Mouse (Mus musculus) cerebellum, adult 11-12 months (tissue): ENCODE results near the gene C3.

Source experiments
- DNase-seq: peaks from one replicate; pipeline ENCODE4 v3.0.0; 2022

Gene C3

DNA sequence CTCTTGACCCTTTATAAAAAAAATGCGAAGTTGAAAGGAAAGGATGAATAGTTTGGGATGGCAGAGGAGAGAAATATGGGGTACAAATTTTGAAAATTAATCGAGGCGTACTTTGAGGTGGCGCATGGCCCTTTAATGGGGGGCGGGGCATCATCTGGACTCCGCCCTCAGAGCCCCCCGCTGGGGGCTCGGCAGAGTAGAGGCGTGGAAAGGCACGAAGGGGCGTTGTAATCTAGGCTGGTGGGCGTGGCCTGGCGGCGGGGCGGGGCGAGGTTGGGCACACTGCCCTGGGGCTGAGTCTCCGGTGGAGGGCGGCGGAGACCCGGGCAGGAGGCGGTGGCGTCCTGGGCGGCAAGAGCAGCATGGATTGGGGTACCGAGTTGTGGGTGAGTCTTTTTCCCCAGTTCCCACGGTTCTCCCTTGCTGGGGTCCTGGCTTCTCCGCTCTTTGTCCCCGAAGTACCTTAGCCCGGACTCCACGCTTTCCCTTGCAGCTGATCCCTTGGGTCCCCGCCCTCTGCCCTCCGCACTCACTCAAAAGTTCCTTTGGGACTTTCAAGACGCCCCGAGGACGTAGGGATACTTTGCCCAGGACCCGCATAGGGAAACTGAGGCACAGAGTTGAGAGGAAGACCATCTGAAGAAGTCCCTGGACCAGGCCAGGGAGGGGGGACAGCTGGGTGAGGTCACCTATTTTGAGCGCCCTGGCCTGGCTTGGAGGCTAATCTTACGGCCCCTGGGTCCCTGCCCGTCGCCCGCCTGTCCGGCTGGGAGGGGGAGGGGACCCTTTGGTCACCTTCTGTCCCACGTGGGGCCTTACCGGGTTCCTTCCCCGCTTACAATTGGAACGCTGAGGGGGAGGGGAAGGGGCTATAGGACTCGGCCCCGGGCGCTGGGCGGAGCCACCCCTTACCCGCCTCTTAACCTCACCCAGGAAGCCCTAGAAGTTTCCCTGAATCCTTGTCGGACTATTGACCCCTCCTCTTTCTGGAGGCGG, 21.5 kb upstream of the C3 start, which contains the start of gene Trip10:
Gene Trip10, plus strand, starts transcription at position 270 of the 996 bp plus-strand sequence.
- DNase-seq = peak; percentile 86

DNA sequence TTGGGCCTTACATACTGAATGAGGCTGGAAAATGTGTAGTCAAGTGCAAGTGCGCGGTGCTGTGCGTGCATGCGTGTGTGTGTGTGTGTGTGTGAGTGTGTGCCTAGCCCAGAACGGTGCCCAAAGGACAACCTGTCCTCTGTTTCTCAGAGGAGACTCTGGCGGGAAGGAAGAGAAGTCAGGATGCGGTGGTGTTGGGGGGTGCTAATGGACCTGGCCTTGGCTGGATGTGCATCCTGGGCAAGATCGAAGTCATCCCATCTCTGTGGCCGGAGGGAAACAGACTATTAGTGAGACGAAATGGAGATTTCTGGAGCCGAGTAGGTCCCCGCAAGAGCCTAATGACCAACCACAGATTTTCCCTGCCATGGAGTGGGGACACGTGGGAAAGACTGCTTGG, 20.8 kb upstream of the C3 start:
- peak; percentile 70 for DNase-seq

DNA sequence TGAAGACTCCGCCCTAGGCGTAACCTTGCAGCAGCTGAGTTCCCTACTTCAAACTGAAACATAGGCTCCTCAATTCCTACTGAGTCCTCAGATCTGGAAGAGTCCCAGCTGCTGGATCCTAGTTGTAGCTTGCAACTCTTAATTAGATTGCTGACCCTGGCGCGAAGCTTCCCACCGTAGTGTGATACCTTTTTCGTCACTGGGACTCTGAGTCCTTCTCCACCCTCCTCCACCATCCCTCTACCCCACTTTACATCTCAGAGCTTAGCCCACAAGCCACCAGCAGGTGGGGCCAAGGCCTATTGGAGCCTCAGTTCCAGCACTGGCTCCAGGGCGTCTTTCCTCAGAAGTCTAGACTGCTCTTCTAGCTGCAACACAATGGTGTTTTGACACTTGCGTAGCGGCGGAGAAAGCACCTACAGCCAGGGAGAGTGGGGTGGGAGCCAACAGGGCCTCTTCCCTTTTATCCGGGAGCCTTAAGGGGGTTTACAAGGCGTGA, 20.3 kb upstream of the C3 start, which contains the start of gene Gpr108:
Gene Gpr108, minus strand, starts transcription at position 246 of the 499 bp plus-strand sequence.
- peak; percentile 91 for DNase-seq

DNA sequence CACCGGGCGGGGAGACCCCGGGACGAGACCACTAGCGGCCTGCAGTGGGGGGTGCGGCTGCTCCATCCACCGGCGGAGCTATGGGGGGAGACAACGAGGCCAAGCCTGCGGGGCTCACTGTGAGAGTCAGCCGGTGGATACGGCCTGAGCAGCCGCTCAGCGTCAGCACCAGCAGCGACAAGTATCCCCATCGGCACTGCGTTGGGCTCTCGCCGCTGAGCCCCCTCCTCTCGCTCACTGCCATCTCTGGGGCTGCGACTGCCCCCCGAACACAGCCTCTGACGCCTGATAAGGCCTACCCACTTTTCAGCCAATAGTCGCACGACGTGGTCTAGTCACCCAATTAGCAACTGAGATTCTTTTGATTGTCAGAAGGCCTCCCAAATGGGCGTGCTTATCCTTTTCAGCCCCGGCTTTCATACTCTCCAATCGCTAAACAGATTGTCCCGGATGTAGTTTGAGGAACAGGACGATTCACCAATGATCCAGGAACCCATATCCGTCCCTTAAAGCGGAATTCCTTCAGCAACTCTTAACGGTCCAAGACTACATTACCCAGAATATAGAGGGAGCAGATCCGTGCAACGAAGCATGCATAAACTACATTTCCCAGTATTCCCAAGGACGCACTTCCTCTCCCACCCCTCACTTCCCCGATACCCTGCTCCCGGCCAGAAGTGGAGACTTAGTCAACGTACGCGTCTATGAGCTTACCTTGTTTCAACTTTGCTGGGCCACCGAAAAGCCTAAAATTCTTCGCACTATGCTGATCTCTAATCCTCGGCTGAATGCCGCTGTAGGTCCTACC, 19.7 kb upstream of the C3 start:
- DNase-seq = peak; percentile 97

DNA sequence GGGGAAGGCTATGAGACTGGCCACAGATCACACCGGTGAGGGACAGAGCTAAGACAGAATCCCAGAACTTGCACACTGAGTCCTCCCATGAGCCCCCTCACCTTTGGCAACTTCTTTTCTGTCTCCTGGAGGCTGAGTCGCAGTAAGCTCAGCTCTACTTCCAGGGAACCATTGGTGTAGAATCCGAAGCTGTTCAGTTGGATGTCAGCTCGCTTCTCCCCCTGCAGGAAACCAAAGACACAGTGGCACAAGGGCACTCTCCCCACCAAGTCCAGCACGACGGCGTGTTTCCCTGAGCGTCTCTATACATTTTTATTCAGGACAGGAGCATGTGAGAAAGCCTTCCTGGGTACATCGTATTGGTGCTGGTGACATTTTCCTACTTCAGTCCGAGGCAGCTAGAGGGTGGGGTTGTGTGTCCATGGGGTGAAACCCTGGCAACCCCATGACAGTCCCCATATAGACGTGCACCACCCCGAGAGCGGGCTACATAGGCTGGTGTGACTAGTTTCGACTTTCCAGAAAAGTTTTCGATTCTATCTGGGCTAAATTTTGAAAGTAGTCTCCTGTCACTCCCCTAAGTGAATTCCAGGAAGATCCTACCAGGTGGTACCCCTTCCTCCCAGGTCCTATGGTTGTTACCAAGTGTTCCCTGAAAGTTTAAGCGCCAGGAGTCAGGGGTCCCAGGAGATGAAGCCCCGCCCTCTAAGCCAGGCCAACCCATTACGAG, 18.9 kb upstream of the C3 start:
- DNase-seq = peak; percentile 60

DNA sequence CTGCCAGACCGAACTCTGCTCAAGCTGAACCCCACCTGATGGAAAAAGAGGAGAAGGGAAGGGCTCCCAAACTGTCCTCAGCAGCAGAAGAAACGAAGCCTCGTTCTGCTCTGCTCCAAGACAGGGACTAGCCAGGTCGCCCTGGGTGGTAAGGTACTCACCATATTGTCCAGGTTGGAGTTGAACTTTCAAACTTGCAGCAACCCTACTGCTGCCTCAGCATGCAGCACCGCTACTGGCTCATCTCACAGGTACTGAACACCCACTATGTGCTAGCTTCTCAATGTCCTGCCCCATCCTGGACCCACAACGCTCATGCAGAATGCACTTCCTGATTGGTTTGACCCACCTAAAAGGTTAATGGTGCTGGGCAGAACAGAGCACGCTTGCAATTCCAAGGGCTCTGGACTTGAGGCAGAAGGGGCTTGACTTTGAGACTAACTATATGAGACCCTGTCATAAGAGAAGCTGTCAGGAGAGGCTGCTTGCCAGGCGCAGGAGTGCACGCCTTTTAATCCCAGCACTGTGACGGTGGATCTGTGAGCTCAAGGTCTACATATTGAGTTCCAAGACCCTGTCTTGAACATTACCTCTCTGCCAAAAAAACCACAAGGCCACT, 17.5 kb upstream of the C3 start:
- DNase-seq = peak; percentile 53

DNA sequence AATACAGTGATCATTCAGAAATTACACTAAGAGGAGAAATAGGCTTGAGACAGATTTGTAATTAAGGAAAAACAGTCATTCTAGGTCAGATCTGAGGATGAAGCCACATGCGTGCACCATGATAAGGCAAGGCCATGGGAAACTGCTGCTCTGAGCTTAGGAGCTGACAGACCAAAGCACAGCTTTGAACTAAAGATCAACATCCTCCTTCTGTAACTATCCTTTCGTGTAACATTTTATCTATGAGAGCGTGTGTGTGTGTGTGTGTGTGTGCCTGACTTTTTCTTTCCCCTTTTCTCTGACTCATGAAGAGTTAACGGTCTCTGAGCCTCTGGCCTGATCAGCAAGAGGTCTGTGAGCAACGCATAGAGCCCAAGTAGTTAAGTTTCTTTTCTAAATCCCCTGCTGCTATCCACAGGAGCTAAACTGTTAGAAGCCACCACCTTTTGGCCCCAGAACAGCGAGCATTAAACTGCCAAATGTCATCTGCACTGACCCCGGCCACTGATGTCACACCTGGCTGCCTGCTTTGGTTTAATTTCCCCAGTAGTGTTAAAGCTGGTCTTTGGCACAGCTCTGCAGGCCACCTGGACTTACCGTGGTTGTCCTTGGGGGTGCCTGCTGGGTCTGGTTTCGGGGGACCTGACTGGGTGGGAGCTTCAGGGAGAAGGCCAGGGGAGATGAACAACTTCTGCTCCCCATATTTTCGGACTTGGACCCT, 15.9 kb upstream of the C3 start:
- no peak for DNase-seq

DNA sequence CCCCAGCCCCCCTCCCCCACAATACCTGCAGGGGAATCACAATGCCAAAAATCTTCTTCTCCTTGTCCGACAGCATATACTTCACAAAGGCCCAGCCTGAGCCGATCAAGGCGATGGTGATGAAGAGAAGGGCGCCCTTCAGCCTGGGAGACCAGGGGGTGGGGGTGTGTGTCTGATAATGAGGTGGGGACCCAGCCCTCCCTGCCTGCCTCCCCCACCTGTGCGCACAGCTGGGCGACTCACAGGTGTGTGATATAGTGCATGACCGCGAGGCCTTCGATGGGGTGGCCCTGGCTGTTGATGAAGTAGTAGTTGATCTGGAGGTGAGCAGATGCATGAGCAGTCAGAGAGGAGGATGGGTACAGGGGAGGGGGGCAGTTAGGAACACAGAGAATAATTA, 9.2 kb upstream of the C3 start:
- DNase-seq = no peak

DNA sequence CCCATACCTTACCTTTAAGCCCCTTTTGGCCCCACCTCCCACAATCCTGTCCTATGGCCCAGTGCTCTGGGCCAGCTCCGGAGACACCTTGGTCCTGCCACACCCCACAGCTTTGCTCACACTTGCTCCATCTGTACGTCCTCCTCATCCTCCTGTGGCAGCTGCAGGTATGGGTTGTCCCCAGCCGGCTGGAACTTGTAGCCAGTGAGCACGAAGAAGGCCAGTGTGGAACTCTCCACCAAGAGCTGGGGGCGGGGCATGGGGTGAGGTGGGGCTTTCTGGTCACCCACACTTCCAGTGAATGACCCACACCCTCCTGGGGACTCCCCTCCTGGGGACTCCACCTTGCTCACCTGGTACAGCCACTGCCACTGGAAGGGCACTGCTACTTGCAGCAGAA, 7.9 kb upstream of the C3 start:
- DNase-seq = no peak

DNA sequence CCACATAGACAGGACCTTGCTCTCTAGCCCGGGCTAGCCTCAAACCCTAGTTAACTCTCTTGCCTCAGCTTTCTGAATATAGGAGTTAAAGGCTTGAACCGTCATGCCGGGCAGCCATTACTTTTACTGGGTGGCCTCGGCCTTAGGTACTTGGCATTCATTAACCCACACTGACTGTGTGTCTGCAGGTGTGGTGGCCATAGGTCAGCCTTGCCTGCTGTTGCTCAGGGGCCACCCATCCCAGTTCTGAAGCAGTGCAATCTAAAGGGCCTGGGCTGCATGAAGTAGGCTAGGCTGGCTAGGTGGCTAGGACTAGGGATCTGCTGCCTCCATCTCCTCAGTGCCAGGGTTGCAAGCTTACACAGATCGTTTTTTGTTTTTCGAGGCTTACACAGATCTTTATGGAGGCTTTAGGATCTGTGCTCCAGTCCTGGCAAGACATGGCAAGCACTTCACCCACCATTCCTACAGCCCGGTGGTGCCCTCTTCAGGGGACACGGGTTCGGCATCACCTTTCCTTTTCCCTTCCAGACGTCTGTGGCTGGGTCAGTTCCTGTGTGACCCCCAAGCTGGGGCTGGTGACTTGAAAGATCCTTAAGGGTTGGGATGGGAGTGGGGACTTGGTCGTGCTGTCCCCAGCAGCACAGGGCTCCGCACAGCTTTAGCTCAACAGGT, 6.5 kb upstream of the C3 start:
- DNase-seq = no peak

DNA sequence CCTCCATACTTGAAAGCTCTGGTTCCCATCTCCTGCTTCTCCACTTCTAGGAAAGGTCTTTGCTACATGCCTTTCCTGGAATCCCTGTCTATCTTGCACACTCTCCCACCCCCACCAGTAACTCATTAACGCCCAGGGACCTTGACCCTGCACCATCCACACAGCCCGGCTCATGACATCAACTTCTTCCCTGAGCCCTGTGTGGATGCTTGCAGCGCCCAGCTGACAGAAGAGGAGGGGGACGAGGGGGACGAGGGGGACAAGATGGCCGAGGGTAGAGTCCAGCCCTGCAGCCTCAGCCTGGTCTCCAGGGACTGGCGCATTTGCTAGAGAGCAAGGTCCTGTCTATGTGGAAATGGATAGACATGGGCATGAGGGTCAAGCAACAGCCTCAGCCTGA, 5.1 kb upstream of the C3 start:
- DNase-seq = no peak

DNA sequence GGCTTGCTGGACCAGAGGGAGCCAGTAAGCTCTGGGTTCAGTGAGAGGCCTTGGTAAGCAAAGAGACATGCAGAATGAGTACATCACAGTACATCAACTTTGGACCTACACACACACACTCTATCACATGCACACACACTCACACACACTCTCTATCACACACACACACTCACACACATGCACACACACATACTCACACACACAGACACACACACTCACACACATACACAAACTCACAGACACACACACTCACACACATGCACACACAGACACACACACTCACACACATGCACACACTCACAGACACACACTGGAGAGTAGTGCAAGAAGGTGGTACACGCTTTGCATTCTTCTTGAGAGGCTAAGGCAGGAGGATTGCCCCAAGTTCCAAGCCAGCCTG, 4.3 kb upstream of the C3 start:
- no peak for DNase-seq

DNA sequence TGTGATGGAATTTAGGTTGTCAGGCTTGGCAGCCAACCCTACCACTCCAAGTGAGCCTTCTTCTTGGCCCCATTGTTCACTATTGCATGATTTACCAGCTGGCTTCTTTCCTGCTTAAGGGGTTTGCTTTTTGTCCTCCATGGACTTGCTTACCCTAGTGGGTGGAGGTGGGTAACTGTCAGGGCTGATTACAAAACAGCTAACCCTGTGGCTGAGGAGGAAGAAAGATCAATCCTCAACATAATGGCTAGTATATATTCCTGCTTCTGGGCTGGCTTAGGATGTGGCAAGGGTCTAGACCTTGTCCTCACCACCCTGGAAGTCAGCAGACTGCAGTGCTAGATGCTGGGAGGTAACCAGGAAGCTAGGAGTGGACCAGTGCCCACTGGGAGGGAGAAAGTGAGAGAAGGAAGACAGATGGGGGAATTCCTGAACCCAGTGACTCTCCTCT, 3.4 kb upstream of the C3 start:
- DNase-seq = no peak

DNA sequence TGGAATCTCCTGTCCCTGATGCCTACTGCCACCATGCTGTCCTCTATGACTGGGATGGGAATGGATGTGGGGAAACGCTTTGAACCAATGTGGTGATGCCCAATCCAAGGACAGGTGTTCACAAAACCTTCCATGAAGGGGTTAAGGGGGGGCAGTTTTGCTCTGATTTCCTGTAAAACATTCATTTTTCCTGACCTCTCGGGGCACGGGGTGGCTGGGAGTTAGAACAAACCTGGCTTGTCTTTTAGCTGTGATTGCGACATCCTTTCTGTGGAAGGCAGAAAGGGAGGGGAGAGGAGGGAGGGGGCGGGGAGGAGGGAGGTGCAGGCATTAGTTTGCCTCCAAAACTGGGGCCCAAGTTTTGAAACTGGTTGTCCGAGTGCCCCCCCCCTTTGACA, 2.8 kb upstream of the C3 start:
- DNase-seq = no peak

DNA sequence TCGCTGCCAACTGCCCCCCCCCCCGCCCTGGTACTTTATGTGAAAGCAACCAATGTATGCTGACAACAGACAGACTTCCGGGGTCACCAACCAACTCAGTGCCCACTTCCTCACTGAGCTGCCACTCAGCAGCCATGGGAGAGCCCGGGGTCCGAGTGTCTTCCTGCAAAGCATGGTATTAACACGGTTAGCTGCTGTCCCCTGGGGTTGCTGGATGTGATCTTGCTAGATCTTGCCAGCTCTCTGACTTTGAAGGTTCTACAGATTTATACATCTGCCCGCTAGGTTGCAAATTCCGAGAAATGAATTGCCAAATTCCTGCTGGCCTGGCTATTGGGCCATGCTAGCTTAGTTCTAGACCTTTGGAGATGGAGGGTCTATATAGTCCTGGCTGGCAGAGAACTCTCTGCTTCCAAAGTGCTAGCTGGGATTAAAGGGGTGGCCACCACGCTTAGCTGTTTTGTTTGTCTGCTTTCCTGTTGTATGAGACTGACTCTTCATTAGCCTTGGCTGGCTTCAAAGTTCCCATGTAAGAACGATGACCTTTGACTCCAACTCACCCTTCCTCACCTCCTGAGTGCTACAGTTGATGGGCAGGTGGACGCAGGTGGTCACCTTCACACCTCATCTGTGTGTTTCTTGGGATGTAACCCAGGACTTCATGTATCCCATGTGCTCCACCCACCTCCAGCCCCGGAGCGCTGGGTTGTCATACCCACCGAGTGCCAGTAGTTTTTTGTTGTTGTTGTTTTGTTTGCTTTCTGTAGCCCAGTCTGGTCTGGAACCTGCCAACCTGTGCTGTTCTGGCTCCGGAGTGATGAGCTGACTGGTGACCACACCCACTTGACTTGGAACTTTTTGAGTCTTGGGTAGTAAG, 2.2 kb upstream of the C3 start:
- no peak for DNase-seq

DNA sequence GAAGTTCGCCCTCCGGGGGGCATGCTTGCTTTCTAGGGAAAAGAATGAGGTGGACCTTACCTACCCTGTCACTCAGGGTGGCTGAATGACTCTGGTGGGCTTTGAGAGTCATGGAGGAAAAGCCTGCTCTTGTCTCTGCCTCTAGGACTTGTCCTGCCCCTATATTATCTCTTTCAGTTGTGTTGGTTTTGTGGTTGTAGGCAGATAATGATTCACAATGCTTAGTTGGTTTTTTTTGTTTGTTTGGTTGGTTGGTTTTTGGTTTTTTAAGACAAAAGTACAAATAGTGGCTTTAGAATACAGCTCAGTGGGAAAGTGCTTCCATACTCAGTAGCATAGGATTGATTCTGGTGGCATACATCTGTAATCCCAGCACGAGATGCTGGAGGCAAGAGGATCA, 937 bp upstream of the C3 start:
- DNase-seq = no peak

DNA sequence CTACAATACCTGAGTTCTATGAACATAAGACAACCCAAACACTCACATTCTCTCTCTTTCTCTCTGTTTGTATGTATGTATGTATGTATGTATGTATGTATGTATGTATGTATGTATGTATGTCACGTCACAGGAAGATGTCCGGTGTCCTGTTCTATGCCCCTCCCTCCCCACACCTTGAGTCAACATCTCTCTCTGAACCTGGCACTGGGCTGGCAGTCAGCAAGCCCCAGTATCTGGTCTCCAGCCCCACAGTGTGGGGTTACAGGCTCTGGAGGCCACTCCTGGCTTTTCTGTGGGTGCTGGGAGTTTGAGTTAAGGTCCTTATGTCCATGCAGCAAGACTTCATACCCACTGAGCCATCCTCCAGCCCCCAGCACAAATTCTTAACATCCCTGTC, 468 bp downstream of the C3 start:
- no peak for DNase-seq

DNA sequence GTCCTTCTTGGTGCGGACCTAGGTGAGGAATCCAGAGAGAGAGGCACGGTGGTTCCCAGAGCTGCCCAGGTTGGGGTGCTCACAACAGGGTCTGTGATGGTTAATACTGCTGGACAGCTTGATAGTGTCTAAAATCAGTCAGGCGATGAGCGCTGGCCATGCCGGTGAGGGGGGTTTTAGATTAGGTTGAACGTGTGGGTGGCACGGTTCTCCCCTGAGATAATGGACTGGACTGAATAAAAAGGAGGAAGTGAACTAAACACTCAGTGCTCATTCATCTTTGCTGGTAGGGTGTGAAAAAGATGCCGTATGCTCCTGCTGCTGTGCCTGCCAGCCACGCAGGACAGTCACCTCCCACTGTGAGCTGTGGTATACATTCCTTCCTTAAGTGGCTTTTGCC, 4.6 kb downstream of the C3 start:
- DNase-seq = no peak

DNA sequence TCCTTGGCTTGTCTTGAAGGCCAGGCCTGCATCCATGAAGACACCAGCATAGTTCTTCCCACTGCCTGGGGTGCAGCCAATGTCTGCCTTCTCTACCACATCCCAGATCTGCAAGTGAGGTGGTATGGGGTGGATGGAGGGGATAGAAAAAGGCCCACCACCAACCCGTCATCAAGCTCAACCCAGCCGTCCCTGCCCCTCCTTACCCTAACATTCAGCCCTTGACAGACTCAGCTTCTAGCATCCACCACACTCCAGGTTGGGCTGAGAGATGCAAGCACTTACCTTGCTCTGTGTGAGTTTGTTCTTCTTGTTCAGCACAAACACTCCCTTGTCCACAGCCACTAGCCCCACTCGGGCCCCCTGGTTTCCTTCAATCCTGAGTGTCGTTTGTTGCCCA, 6.0 kb downstream of the C3 start:
- DNase-seq = no peak

DNA sequence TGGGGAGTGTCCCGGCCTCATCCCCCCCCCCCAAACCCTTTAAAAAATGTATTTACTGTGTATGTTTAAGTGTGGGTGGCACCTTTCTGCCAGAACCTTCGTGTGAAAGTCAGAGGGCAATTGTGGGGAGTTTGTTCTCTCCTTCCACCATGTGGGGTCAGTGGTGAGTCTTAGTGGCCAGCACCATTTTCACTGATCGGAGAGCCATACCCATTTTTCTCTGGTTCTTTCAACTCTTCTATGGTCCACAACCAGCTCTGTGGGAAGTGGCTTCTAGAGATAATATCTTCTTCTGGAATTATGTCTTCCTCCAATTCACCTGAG, 8.1 kb downstream of the C3 start:
- DNase-seq = no peak
